Mouse (Mus musculus): Measurements from ENCODE around the gene Rapgef6. TPM values are rescaled to one million over a fixed set of nuclear protein-coding genes. Genes with fewer than 3 reads are reported as not detected.

The Rapgef6 gene
- polyA plus RNA-seq, 1 experiment = 47.2 TPM

DNA sequence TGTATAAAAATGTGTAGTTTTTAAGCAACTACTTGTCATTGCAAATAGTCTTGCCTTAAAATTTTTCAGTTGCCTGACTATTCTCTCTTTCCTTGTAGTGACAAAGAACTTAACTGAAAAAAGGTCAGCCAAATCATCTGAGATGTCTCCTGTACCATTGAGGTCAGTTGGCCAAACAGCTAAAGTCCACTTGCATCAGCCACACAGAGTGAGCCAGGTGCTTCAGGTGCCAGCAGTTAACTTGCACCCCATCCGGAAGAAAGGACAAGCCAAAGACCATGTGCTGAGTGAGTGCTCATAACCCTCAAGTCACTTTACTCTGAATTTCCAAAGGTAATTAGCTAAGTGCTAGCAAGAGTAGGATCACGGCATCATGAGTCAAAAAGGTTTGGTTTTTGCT is 156.5 kb downstream of the Rapgef6 start:
- H3K36me3 ChIP-seq (ENCODE audit: control insufficient read depth, insufficient read depth, low read length) = peaks cover 48% of the 10 kb centered on the region
- DNase-seq (ENCODE audit: low read depth in 1 of 2, low spot score in 2 of 2) = no peak
- no peak overlapping the region for H3K4me3 ChIP-seq (ENCODE audit: extremely low read depth, insufficient read depth, insufficient read length)
- H3K27ac ChIP-seq (ENCODE audit: insufficient read depth, low read length) = no peak overlapping the region
- H3K27me3 ChIP-seq (ENCODE audit: control insufficient read depth, insufficient read depth, low read length) = no peaks in the 10 kb centered on the region
- TF ChIP-seq CTCF (IDR thresholded peaks at IDR 0.05; ENCODE audit: extremely low read depth, insufficient read depth, insufficient read length, insufficient replicate concordance) (no peak), POLR2A (IDR thresholded peaks at IDR 0.05; ENCODE audit: low read depth, low read length) (no peak)
- 94% methylated on average over 2 of the region's 2 CpGs for WGBS
- H3K4me1 ChIP-seq (ENCODE audit: control insufficient read depth, insufficient read depth, insufficient read length) = no peaks in the 10 kb centered on the region

DNA sequence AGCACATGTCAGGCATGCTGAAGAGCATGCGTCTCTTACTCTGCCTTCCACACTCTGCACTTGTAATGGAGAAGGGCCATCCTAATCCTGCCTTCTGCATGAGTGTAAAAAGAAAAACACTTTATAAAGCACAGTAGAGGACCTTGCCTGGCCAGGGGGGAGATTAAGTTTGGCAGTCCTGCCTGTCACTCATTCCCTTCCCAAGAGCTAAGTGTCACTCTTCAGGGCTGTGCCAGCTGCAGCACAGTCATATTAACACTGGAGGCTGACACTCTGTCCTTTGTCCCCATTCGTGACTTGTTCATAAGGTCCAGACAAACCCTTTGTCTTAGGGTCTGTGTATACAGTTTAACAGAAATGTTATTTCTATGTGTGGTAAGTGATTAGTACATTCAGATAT is 162.2 kb downstream of the Rapgef6 start:
- no peak overlapping the region for H3K4me3 ChIP-seq (ENCODE audit: extremely low read depth, insufficient read depth, insufficient read length)
- peaks cover 46% of the 10 kb centered on the region for H3K36me3 ChIP-seq (ENCODE audit: control insufficient read depth, insufficient read depth, low read length)
- no peaks in the 10 kb centered on the region for H3K4me1 ChIP-seq (ENCODE audit: control insufficient read depth, insufficient read depth, insufficient read length)
- TF ChIP-seq CTCF (IDR thresholded peaks at IDR 0.05; ENCODE audit: extremely low read depth, insufficient read depth, insufficient read length, insufficient replicate concordance) (no peak), POLR2A (IDR thresholded peaks at IDR 0.05; ENCODE audit: low read depth, low read length) (no peak)
- DNase-seq (ENCODE audit: low read depth in 1 of 2, low spot score in 2 of 2) = no peak
- WGBS = 98% methylated on average over 2 of the region's 2 CpGs
- H3K27me3 ChIP-seq (ENCODE audit: control insufficient read depth, insufficient read depth, low read length) = no peaks in the 10 kb centered on the region
- H3K27ac ChIP-seq (ENCODE audit: insufficient read depth, low read length) = no peak overlapping the region

DNA sequence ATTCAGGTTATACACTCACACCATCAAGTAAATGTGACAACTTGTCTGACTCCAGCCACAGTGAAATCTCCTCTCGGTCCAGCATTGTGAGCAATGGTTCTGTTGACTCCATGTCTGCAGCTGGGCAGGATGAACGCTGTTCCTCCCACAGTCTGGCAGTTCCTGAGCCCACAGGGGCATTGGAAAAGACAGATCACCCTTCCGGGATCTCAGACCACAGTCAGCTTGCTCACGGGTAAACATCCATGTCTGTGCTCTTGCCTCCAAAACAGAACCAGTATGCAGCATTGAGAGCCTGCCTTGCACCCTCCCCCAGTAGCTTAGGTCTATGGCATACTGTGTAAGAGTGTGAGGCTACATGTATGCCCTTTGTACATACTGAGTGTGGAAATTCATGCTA is 167.5 kb downstream of the Rapgef6 start:
- 95% methylated on average over 4 of the region's 4 CpGs for WGBS
- Histone ChIP-seq H3K27ac (ENCODE audit: insufficient read depth, low read length) (no peak overlapping the region), H3K36me3 (ENCODE audit: control insufficient read depth, insufficient read depth, low read length) (peaks cover 35% of the 10 kb centered on the region), H3K4me3 (ENCODE audit: extremely low read depth, insufficient read depth, insufficient read length) (no peak overlapping the region), H3K4me1 (ENCODE audit: control insufficient read depth, insufficient read depth, insufficient read length) (no peaks in the 10 kb centered on the region), H3K27me3 (ENCODE audit: control insufficient read depth, insufficient read depth, low read length) (no peaks in the 10 kb centered on the region)
- TF ChIP-seq CTCF (IDR thresholded peaks at IDR 0.05; ENCODE audit: extremely low read depth, insufficient read depth, insufficient read length, insufficient replicate concordance) = no peak
- no peak for TF ChIP-seq POLR2A (IDR thresholded peaks at IDR 0.05; ENCODE audit: low read depth, low read length)
- DNase-seq (ENCODE audit: low read depth in 1 of 2, low spot score in 2 of 2) = no peak

DNA sequence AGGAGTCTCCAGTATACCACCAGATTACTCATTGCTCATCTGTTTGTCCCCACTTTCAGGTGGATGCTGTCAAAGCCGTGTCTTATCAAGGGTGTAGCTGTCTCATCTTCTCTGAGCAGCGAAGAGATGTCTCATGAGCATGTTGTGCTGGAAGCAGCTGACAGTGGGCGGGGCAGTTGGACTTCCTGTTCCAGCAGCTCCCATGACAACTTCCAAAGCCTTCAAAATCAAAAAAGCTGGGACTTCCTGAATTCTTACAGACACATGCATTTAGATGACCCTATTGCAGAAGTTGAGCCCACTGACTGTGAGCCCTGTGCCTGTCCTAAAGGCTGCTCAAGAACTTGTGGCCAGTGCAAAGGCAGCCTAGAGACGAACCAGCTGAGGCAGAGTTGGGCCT is 168.5 kb downstream of the Rapgef6 start:
- Histone ChIP-seq H3K36me3 (ENCODE audit: control insufficient read depth, insufficient read depth, low read length) (peaks cover 35% of the 10 kb centered on the region), H3K4me1 (ENCODE audit: control insufficient read depth, insufficient read depth, insufficient read length) (peaks cover 2% of the 10 kb centered on the region; the same call in 1 of the 2 replicates), H3K4me3 (ENCODE audit: extremely low read depth, insufficient read depth, insufficient read length) (no peak overlapping the region), H3K27ac (ENCODE audit: insufficient read depth, low read length) (no peak overlapping the region), H3K27me3 (ENCODE audit: control insufficient read depth, insufficient read depth, low read length) (no peaks in the 10 kb centered on the region)
- DNase-seq (ENCODE audit: low read depth in 1 of 2, low spot score in 2 of 2) = no peak
- TF ChIP-seq CTCF (IDR thresholded peaks at IDR 0.05; ENCODE audit: extremely low read depth, insufficient read depth, insufficient read length, insufficient replicate concordance) (no peak), POLR2A (IDR thresholded peaks at IDR 0.05; ENCODE audit: low read depth, low read length) (no peak)
- WGBS = 78% methylated on average over 4 of the region's 4 CpGs

DNA sequence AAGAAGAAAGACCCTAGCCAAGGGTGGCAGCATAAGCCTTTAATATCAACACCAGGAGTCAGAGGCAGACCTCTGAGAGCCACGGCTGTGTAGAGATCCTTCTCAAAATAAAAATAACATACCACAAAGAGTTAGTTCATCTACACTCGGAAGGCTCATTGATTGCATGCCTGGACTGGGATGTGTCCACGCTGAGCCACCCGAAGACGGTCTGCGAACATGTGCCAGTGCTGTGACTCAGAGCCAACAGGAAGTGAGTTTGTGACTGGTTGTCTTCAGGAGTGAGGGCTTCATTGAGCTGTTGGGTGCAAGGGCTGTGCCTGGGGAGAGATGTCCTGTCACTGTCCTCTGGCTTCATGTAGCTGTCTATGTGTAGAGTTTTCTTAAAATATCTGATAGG is 171.0 kb downstream of the Rapgef6 start:
- H3K4me1 ChIP-seq (ENCODE audit: control insufficient read depth, insufficient read depth, insufficient read length) = peaks cover 6% of the 10 kb centered on the region; the same call in 1 of the 2 replicates
- no peak overlapping the region for H3K27ac ChIP-seq (ENCODE audit: insufficient read depth, low read length)
- H3K27me3 ChIP-seq (ENCODE audit: control insufficient read depth, insufficient read depth, low read length) = no peaks in the 10 kb centered on the region
- DNase-seq (ENCODE audit: low read depth in 1 of 2, low spot score in 2 of 2) = no peak
- no peak for TF ChIP-seq CTCF (IDR thresholded peaks at IDR 0.05; ENCODE audit: extremely low read depth, insufficient read depth, insufficient read length, insufficient replicate concordance)
- TF ChIP-seq POLR2A (IDR thresholded peaks at IDR 0.05; ENCODE audit: low read depth, low read length) = no peak
- H3K36me3 ChIP-seq (ENCODE audit: control insufficient read depth, insufficient read depth, low read length) = peaks cover 29% of the 10 kb centered on the region
- WGBS = 85% methylated on average over 6 of the region's 6 CpGs
- H3K4me3 ChIP-seq (ENCODE audit: extremely low read depth, insufficient read depth, insufficient read length) = no peak overlapping the region

DNA sequence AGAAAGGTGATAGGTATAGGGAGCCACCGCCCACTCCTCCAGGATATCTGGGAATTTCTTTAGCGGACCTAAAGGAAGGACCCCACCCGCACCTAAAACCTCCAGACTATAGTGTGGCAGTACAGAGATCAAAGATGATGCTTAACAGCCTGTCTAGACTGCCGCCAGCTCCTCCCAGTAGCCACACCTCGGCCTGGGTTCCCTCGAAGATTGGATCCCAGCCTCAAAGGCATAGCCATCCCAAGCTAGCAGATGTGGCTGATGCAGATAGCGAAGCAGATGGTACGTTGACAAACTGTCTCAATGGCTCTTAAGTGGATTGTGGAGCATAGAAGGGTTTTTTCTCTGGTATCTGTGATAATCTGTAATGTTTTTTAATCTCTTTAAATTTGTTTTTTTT is 171.6 kb downstream of the Rapgef6 start:
- no peak overlapping the region for H3K27ac ChIP-seq (ENCODE audit: insufficient read depth, low read length)
- H3K4me3 ChIP-seq (ENCODE audit: extremely low read depth, insufficient read depth, insufficient read length) = no peak overlapping the region
- H3K4me1 ChIP-seq (ENCODE audit: control insufficient read depth, insufficient read depth, insufficient read length) = peaks cover 9% of the 10 kb centered on the region
- H3K36me3 ChIP-seq (ENCODE audit: control insufficient read depth, insufficient read depth, low read length) = peaks cover 29% of the 10 kb centered on the region
- 85% methylated on average over 8 of the region's 8 CpGs for WGBS
- no peak for DNase-seq (ENCODE audit: low read depth in 1 of 2, low spot score in 2 of 2)
- no peaks in the 10 kb centered on the region for H3K27me3 ChIP-seq (ENCODE audit: control insufficient read depth, insufficient read depth, low read length)
- no peak for TF ChIP-seq POLR2A (IDR thresholded peaks at IDR 0.05; ENCODE audit: low read depth, low read length)
- TF ChIP-seq CTCF (IDR thresholded peaks at IDR 0.05; ENCODE audit: extremely low read depth, insufficient read depth, insufficient read length, insufficient replicate concordance) = no peak

DNA sequence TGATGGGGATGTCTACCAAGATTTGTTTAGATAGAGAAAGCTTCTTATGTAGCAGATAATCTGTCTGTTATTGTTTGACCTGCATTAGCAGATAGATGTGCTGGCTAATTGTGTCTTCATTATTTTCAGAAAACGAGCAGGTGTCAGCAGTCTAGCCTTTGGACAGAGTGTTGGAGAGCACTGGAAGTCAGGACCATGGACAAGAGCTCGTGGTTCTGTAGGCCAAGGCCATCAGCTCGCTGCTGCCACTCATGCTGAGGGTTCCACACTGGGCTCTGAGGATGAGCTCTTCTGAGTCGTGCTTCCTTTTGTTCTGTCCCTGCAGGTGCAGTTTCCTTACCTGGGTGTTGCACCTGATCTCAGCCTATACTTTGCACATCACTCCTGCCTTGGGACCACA is 173.3 kb downstream of the Rapgef6 start:
- Histone ChIP-seq H3K4me3 (ENCODE audit: extremely low read depth, insufficient read depth, insufficient read length) (no peak overlapping the region), H3K27ac (ENCODE audit: insufficient read depth, low read length) (no peak overlapping the region; the same call in 1 of the 2 replicates), H3K27me3 (ENCODE audit: control insufficient read depth, insufficient read depth, low read length) (no peaks in the 10 kb centered on the region), H3K36me3 (ENCODE audit: control insufficient read depth, insufficient read depth, low read length) (peaks cover 21% of the 10 kb centered on the region), H3K4me1 (ENCODE audit: control insufficient read depth, insufficient read depth, insufficient read length) (peaks cover 18% of the 10 kb centered on the region)
- 75% methylated on average over 4 of the region's 4 CpGs for WGBS
- DNase-seq (ENCODE audit: low read depth in 1 of 2, low spot score in 2 of 2) = no peak
- TF ChIP-seq POLR2A (IDR thresholded peaks at IDR 0.05; ENCODE audit: low read depth, low read length) = no peak
- no peak for TF ChIP-seq CTCF (IDR thresholded peaks at IDR 0.05; ENCODE audit: extremely low read depth, insufficient read depth, insufficient read length, insufficient replicate concordance)

Data from spleen, adult 2 months (tissue).